Mouse (Mus musculus) cerebellum, adult 2 months (tissue): ENCODE results near the gene Ylpm1.

ENCODE experiments used
- CTCF ChIP-seq: fragments of 200-500 bp; IDR thresholded peaks from 2 replicates; pipeline ENCODE4 v1.5.1; 2011; ENCODE audit warnings: low read depth, mild to moderate bottlenecking, control low read depth, low read length, moderate library complexity, borderline replicate concordance; ENCODE audit not compliant: insufficient read depth
- POLR2A ChIP-seq: fragments of 200-500 bp; IDR thresholded peaks from 2 replicates; pipeline ENCODE4 v1.6.1; 2011; ENCODE audit warnings: low read length, control low read depth, borderline replicate concordance; ENCODE audit not compliant: insufficient read depth

DNA sequence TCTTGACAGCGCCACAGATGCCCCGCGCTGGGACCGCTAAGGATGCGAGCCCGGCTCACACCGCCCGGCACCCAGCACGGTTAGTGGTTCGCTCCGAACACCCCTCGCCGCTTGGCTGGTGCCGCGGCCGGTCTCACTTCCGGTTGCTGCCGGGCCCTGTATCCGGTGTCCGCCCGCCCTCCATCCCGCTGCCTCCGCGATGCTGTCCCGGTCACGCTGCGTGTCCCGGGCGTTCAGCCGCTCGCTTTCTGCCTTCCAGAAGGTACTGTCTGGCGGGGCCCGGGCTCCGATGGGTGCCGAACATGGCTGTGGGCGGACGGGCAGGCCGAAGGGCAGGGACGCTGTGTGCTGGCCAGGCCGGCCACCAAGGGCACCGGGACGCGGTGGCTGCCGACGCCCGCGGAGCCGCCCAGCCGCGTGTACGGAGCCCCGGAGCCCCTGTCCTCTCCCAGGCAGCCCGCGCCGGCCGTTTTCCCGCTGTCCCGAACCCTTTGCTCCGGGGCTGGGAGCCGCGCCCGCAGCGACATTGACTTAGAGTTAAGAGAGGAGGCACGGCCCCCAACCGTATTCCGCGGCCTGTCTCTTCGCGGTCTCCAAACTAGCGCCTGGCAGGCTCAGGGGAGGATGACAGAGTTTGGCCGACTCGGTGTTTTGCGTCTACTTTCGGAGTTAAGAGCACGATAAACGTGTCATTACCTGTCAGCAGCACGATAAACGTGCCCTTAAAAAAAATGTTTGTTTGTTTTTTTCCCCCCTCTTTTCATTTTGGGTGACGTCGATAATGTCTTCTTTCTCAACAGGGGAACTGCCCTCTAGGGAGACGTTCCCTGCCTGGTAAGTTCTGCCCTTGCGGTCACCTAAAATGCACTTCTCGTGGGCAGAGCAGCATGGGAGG, 114.8 kb downstream of the Ylpm1 start, which contains the start of the genes Prox2 and Dlst:
- no peak for TF ChIP-seq CTCF
- peak; percentile 90 for TF ChIP-seq POLR2A
